Mouse (Mus musculus) testis, postnatal 14 days (tissue): ENCODE data around the gene Eef1g.
"Not testable (repeated sequence)": the region's sequence is repeated elsewhere in the genome, so short reads cannot be mapped to it uniquely, and the experiment has no call there.

ENCODE experiments used
- DNase-seq: peaks from one replicate; pipeline ENCODE4 v3.0.0; 2021; ENCODE audit warnings: low spot score

The Eef1g gene

GRCm38 (mm10) chr19:8945251-8945650, 21.6 kb upstream of the Eef1g start:
- DNase-seq = no peak

DNA sequence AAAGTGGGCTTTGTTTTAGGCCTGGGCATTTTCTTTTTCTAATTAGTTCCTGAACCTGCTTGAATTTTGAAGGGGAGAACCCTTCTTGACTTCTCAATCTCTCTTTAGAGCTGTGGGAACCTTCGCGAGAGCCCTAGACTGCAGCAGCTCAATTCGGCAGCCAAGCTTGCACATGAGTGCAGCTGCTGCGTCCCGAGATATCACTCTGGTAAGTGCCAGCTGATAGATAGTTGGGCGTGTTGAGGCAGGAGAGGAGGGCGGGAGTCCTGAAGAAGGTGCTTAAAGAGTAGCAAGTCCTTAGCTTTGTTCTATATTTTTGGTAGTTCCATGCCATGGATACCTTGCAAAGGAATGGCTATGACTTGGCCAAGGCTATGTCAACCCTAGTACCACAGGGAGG, 19.9 kb upstream of the Eef1g start:
- no peak for DNase-seq

DNA sequence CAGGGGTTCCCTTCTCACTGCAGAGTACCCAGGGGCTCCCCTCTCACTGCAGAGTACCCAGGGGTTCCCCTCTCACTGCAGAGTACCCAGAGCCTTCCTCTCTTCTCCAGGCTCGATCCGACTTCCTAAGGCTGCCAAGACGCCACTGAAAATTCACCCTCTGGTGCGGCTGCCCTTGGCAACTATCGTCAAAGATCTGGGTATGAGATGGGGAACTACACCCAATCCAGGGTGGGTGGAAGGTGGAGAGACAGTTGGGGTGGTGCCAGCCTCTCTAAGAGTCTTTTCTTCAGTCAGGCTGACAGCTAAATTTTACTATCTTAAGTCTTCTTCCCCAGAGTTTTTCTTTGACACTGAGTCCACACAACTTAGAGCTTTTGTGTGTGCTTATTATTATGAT, 16.7 kb upstream of the Eef1g start:
- no peak for DNase-seq

DNA sequence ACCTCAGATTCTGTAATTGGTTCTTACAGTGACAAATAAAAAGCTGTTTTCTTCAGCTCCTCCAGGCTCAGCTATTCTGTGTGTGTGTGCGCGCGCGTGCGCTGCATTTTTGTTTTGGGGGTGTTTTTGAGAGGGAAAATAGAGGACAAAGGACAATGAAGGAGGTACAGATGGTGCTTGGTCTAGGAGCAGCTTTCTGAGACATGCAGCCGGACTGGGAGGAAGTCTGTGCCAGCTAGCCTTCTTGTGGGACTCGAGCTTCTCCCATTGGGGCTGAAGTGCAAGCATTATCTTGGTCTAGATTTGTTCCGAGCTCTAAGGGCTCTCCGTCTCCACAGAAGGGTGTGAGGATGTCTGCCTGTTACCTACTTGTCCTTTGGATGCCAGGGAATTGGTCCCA, 14.6 kb upstream of the Eef1g start:
- DNase-seq = no peak

DNA sequence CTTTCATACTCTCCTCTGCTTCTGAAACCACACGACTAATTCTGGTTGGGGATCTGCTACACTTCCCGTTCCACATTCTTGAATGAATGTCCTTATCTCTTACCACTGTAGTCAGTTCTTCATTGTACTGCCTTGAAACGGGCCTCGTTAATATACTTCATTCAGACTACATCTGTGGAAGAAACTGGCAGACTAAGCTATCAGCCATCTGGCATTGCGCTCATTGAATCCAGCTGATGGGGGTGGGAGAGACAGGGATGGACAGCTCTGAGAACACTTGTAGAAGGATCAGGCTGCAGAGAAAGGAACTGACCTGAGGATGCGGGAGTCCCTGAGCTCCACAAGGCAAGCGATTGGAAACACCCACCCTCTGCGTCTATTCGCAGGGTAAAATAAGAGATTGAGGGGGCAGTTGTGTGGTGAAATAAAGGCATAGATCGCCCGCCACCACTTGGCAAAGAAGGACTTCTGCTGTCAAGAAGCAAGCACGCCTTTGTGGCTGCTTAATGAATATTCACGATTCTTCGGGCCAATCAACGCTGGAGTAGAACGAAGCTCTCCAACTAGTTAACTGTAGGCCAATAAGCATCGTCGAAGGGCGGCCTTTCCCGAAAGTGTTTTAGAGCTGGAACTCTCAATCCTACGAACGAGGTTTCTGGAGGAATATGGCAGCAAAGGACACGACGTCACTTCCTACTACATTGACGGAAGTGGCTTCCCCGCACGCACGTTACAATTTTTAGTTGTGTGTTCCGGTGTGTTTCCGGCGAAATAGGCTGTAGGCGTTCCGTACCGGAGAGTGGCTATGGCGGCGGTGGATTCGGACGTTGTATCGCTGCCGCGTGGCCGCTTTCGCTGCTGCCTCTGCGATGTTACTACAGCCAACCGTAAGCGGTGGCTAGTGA, 13.5 kb upstream of the Eef1g start, which contains the start of gene Tut1:
Tut1 (plus strand) TSS at position 713 of the 905 bp plus-strand sequence.
- DNase-seq = peak; percentile 90

DNA sequence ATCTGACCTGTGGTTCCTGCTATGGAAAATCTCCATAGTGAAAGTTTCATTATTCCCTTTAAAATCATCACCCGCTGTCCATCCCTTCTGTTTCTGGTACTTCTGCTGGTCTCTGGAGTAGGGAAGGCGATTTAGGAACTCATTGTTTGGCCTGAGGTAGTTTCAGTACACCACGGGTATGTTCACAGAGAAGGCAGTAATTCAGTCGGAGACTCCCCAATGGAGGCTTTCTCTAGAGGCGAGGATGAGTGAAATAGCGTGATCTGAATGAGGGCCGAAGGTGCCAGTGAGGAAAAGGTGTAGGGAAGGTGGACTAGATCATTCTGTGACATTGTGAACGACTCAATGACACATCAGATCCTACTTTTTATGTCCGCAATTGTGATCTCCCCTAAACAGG, 12.7 kb upstream of the Eef1g start:
- no peak for DNase-seq

DNA sequence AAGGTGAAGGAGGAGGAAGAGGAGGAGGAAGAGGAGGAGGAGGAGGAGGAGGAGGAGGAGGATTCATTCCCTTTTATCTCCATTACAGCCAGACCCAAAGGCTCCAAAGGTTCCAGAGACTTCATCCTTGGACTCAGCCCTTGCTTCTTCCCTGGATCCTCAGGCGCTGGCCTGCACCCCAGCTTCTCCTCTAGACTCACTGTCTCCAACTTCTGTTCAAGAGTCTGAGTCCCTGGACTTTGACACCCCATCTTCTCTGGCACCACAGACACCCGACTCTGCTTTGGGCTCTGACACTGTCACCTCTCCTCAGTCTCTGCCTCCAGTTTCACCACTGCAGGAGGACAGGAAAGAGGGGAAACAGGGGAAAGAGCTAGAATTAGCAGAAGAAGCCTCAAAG, 4.6 kb upstream of the Eef1g start:
- DNase-seq = no peak

- no peak for DNase-seq
Measured at GRCm38 (mm10) chr19:8965075-8965474, 1.8 kb upstream of the Eef1g start.

- no peak for DNase-seq
Measured at GRCm38 (mm10) chr19:8965771-8966170, 1.1 kb upstream of the Eef1g start.

DNA sequence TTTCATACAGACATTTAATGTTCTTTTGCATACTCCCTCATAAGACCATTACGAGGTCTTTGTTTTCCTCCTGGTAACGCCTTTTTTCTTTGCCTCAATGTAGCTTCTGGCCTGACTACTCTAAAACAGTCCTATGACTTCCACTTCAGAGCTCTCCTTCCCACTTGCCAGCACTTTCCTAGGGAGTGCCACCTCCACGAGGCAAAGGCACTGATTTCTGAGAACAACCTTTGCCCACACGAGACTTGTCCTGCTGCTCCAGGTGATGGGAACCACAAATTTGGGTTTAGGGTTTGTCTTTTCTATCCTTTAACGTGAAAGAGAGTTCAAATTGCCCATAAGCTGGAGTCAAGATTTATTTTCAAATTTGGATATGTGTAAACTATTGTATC, 647 bp upstream of the Eef1g start:
- DNase-seq = no peak

GRCm38 (mm10) chr19:8967373-8967743, 517 bp downstream of the Eef1g start:
- no peak for DNase-seq

- DNase-seq = no peak
Measured at GRCm38 (mm10) chr19:8967893-8968292, 1.1 kb downstream of the Eef1g start.

GRCm38 (mm10) chr19:8972491-8972890, 5.7 kb downstream of the Eef1g start:
- DNase-seq = not testable (repeated sequence)

- no peak for DNase-seq
Measured at GRCm38 (mm10) chr19:8974638-8975037, 7.8 kb downstream of the Eef1g start.

- no peak for DNase-seq
Measured at GRCm38 (mm10) chr19:8975491-8975890, 8.7 kb downstream of the Eef1g start.

- no peak for DNase-seq
Measured at GRCm38 (mm10) chr19:8976535-8976934, 9.7 kb downstream of the Eef1g start.

- no peak for DNase-seq
Measured at GRCm38 (mm10) chr19:8980771-8981170, 13.9 kb downstream of the Eef1g start.

- no peak for DNase-seq
Measured at GRCm38 (mm10) chr19:8981450-8982168, 14.8 kb downstream of the Eef1g start.

- DNase-seq = no peak
Measured at GRCm38 (mm10) chr19:8982303-8983149, 15.7 kb downstream of the Eef1g start.

- DNase-seq = no peak
Measured at GRCm38 (mm10) chr19:8983150-8983650, 16.4 kb downstream of the Eef1g start.

DNA sequence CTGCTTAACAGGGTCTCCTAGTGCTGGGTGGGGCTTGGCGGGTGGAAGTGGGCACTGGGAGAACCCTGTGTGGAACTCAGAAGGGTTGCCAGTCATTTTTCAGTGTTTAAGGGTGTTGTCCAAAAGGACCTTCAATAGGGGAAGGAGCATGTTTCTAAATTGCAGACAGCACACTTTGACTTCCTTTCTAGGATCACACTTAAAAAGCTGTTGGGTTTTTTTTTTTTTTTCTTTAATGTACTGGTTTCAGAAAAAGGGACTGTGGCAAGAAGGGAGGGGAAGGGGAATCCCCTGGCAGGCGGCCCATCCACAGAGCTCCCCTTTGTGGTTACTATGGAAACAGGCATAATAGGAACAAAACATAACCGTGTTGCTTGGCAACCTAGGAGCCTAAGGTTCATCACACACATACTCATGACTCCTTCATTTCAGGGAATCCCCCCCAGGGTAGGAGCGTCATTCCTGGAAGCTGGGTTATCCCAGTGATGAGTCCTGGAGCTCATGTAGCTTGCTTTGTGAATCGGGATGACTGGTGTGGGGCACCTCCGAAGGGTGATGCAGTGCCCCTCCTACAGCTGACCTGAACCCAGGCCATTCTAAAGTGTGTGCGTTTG, 17.5 kb downstream of the Eef1g start:
- DNase-seq = peak; percentile 51

- DNase-seq = no peak
Measured at GRCm38 (mm10) chr19:8985891-8986290, 19.1 kb downstream of the Eef1g start.
